ENCODE assay signal across 20 mouse cellular contexts in the genomic region with DNA sequence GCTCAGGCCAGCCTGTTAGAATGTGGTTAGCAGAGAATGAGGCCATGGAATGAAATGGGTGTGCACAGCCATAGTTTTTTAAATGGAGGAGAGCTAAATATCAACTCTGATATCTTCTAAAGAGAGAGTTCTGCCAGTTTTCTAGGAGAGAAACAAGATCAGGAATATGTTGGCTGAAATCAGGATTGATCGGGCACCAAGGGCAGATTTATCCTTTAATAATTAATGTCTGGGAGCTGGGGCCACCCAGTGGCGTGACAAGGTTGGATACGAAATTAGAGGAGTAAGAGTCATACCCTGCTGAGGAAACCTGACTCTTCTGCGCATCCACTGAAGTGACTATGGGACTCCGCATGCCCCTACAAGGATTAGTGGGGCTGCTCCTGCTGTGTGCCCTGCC. TPM values are rescaled to one million over a fixed set of nuclear protein-coding genes. Genes with fewer than 3 reads are reported as not detected.
"Had no signal": no experiment of that assay in that cellular context is flagged by ENCODE, and none has a peak within 500 bp of the region (broad histone marks: within the 10 kb centered on the region; RNA-seq: fewer than 3 reads in every experiment).

A gene (plus strand): TSS at position 302 of the 400 bp plus-strand sequence.

- H3K36me3 ChIP-seq: neural tube, embryonic 13.5 days; neural tube, embryonic 15.5 days; stomach, embryonic 15.5 days had no signal

- H3K4me2 ChIP-seq: neural tube, embryonic 13.5 days; neural tube, embryonic 15.5 days; stomach, embryonic 15.5 days had no signal

- DNase-seq: retina, postnatal 1 day; right cerebral cortex, adult 18-20 months; right cerebral cortex, postnatal 14 days; right cerebral cortex, postnatal 25 days; right cerebral cortex, postnatal 4 days; spleen, adult 18-20 months; thymus, adult 18-20 months; thymus, adult 2 months; thymus, postnatal 14 days; thymus, postnatal 25 days; thymus, postnatal 36 days; thymus, postnatal 4 days had no signal

- H3K9ac ChIP-seq: neural tube, embryonic 13.5 days; neural tube, embryonic 15.5 days; stomach, embryonic 15.5 days had no signal

- H3K27ac ChIP-seq: neural tube, embryonic 13.5 days; neural tube, embryonic 15.5 days; stomach, embryonic 15.5 days; stomach, postnatal 0 days had no signal

- H3K4me3 ChIP-seq: neural tube, embryonic 13.5 days; neural tube, embryonic 15.5 days; stomach, embryonic 15.5 days had no signal

- H3K27me3 ChIP-seq: neural tube, embryonic 13.5 days; neural tube, embryonic 15.5 days; stomach, embryonic 15.5 days had no signal

- H3K9me3 ChIP-seq: neural tube, embryonic 13.5 days; neural tube, embryonic 15.5 days; stomach, embryonic 15.5 days had no signal

- H3K4me1 ChIP-seq: neural tube, embryonic 13.5 days; neural tube, embryonic 15.5 days; stomach, embryonic 15.5 days had no signal

RNA-seq across cellular contexts. Expression of the gene that starts here (rescaled TPM):
- polyA plus RNA-seq: neural tube, embryonic 13.5 days; neural tube, embryonic 14.5 days; neural tube, embryonic 15.5 days; spleen, adult 2 months; stomach, embryonic 14.5 days; stomach, embryonic 15.5 days; stomach, postnatal 0 days; thymus, postnatal 0 days had no signal
